Mouse (Mus musculus) forebrain, embryonic 14.5 days (tissue): ENCODE measurements around the gene Cyp3a44. TPM values are rescaled to one million over a fixed set of nuclear protein-coding genes. Genes with fewer than 3 reads are reported as not detected.
"Not testable (repeated sequence)": the region's sequence is repeated elsewhere in the genome, so short reads cannot be mapped to it uniquely, and the experiment has no call there.

ENCODE experiments used
- ATAC-seq: fragments of 200-750 bp; cut with Nextera tagmentation; 2 replicates; pipeline ENCODE4 v1.8.0; 2017; ENCODE audit warnings: mild to moderate bottlenecking, moderate library complexity
- DNase-seq: peaks from one replicate; pipeline ENCODE4 v3.0.0-alpha.2; 2015; ENCODE audit warnings: low spot score
- H3K27ac ChIP-seq: fragments of 300-500 bp; sonication (generic); 2 replicates; pipeline ENCODE4 v1.5.1; 2014; ENCODE audit warnings: low read depth, mild to moderate bottlenecking, control low read depth, low read length, moderate library complexity
- H3K27me3 ChIP-seq: fragments of 300-500 bp; sonication (generic); replicated peaks from 2 replicates; pipeline ENCODE4 v1.6.1; 2014; ENCODE audit warnings: low read length, control low read depth, mixed read lengths; ENCODE audit not compliant: control insufficient read depth, insufficient read depth
- H3K36me3 ChIP-seq: fragments of 300-500 bp; sonication (generic); 2 replicates; pipeline ENCODE4 v1.6.1; 2014; ENCODE audit warnings: low read length, control low read depth; ENCODE audit not compliant: control insufficient read depth, insufficient read depth
- H3K4me1 ChIP-seq: fragments of 300-500 bp; sonication (generic); 2 replicates; pipeline ENCODE4 v1.6.1; 2014; ENCODE audit warnings: antibody characterized with exemption, low read length, control low read depth; ENCODE audit not compliant: control insufficient read depth, insufficient read depth
- H3K4me2 ChIP-seq: fragments of 300-500 bp; sonication (generic); 2 replicates; pipeline ENCODE4 v1.6.1; 2014; ENCODE audit warnings: mild to moderate bottlenecking, control low read depth, low read length
- H3K4me3 ChIP-seq: fragments of 300-500 bp; sonication (generic); 2 replicates; pipeline ENCODE4 v1.5.1; 2014; ENCODE audit warnings: low read depth, low read length, control low read depth
- H3K9ac ChIP-seq: fragments of 300-500 bp; sonication (generic); 2 replicates; pipeline ENCODE4 v1.6.1; 2014; ENCODE audit warnings: mild to moderate bottlenecking, low read length, control low read depth, moderate library complexity
- H3K9me3 ChIP-seq: fragments of 300-500 bp; sonication (generic); replicated peaks from 2 replicates; pipeline ENCODE4 v1.6.1; 2016; ENCODE audit warnings: low read length, control low read depth, mixed read lengths; ENCODE audit not compliant: control insufficient read depth
- WGBS: fragments of 180-500 bp; shearing (Covaris S2); extraction: QIAGEN DNeasy Blood & Tissue Kit; methylation state at CpG from one replicate; pipeline ENCODE4 v1.1.7; 2014; 5-methylcytosine and 5-hydroxymethylcytosine counted together
- polyA plus RNA-seq: library from polyadenylated mRNA; unstranded; fragments of >200 nt; fragmentation: Nextera tagmentation; extraction: Ambion mirVana; gene quantifications from 2 replicates; pipeline ENCODE4 v1.2.1, GENCODE M21; 2014

Cyp3a44 gene
- polyA plus RNA-seq, result not detected in 2 replicates

DNA sequence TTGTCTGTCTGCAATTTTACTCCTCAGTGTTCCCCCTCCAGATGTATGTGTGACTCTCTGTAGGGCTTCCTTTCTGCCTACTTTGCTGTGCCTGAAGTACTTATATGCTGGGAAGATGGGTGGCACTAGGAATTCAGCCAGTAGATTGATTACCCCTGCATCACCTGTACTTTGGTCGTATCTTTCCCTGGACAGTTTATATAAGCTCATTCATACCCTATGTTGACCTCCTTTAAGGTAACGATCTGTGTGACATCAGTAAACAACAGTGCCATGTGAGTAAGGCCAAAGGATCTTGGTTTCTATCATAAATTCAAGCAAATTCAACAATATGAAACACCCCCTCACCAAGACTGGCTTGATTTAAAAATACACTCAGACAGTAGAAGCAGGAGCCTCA, at the start of gene Cyp3a44:
Gene Cyp3a44, minus strand, starts transcription at position 79 of the 400 bp plus-strand sequence.
- not testable (repeated sequence) for H3K4me1 ChIP-seq, H3K9ac ChIP-seq, DNase-seq, H3K27me3 ChIP-seq, ATAC-seq, H3K4me3 ChIP-seq, H3K36me3 ChIP-seq, H3K4me2 ChIP-seq, H3K9me3 ChIP-seq, H3K27ac ChIP-seq
- WGBS, result 80% methylated on average over 2 of the region's 2 CpGs

DNA sequence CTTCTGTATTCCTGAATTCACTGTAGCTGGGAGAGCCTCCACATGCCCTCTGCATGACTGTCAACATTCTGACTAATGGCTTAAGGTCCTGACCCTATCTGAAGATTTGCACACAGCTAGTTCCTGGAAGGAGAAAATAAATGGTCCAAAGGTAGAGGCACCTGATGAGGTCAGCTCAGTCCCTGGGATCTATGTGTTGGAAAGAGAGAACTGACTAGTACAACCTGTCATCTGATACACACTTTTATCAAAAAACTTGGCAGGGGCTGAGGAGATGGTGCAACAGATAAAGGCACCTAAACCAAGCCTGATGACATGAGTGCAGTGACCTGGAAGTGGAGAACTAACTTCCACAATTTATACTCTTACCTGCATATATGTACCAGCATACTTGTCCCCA, 5.4 kb downstream of the Cyp3a44 start:
- not testable (repeated sequence) for H3K27ac ChIP-seq, H3K9ac ChIP-seq, H3K9me3 ChIP-seq, H3K4me1 ChIP-seq, ATAC-seq, DNase-seq, H3K4me2 ChIP-seq, H3K36me3 ChIP-seq, H3K27me3 ChIP-seq, H3K4me3 ChIP-seq

DNA sequence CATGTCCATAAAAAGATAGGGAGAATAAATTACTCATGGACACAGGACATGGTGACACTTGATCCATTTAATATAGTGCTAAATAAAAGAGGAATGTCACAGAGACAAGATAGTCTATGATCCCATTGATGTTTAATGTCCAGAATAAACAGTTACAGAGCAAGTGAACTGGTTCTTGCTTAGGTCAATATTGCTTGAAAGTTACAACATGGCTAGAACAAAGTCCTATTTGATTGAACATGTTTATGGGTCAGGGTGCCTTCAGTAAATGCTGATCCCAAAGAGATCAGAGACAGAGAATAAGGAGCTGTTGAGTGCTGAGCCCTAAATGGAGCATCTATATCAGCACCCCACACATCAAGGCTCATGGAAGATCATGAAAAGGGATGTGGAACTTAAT, 12.4 kb downstream of the Cyp3a44 start:
- H3K27me3 ChIP-seq, ATAC-seq, H3K4me2 ChIP-seq, H3K4me1 ChIP-seq, H3K27ac ChIP-seq, H3K9ac ChIP-seq, H3K36me3 ChIP-seq, DNase-seq, H3K4me3 ChIP-seq: not testable (repeated sequence)
- peaks cover 11% of the 10 kb centered on the region; the same call in 1 of the 2 replicates for H3K9me3 ChIP-seq

DNA sequence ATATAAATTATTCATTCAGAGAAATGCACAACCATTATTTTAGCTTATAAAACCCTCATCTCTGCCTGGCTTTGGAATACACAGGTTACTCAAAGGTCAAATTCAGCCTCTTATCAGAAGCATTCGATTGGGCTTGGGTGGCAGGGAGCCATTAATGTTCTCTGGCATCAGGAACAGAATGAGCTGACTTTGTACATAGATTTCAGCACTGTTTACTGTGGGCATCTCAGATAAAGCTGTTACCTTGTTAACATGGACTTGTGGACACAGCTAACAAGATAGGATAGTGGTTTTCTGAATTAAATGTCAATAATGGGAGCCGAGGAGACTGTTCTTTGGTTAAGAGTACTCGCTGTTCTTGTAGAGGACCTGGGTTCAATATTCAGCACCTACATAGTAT, 68.2 kb downstream of the Cyp3a44 start:
- H3K4me2 ChIP-seq, H3K9ac ChIP-seq, H3K4me1 ChIP-seq, H3K27ac ChIP-seq, H3K36me3 ChIP-seq, H3K9me3 ChIP-seq, ATAC-seq, DNase-seq, H3K4me3 ChIP-seq, H3K27me3 ChIP-seq: not testable (repeated sequence)
- WGBS, result 77% methylated on average over 3 of the region's 3 CpGs

Other genes starting within 250 kb of the Cyp3a44 start
- gene Cyp3a41b, start 221.1 kb downstream of the Cyp3a44 start, polyA plus RNA-seq, result not detected in 2 replicates
- gene Cyp3a41a, start 85.7 kb downstream of the Cyp3a44 start, polyA plus RNA-seq, result not detected in 2 replicates
- gene Cyp3a11, start 74.1 kb upstream of the Cyp3a44 start, polyA plus RNA-seq, result not detected in 2 replicates
- not detected in 2 replicates for gene Cyp3a25, start 203.7 kb upstream of the Cyp3a44 start, polyA plus RNA-seq